Mouse (Mus musculus) MN1 (cell line): Measurements from ENCODE around the gene Nags.

Experiments
- DNase-seq: peaks from one replicate; pipeline ENCODE4 v3.0.0-alpha.2; 2016; ENCODE audit warnings: low spot score

The Nags gene

DNA sequence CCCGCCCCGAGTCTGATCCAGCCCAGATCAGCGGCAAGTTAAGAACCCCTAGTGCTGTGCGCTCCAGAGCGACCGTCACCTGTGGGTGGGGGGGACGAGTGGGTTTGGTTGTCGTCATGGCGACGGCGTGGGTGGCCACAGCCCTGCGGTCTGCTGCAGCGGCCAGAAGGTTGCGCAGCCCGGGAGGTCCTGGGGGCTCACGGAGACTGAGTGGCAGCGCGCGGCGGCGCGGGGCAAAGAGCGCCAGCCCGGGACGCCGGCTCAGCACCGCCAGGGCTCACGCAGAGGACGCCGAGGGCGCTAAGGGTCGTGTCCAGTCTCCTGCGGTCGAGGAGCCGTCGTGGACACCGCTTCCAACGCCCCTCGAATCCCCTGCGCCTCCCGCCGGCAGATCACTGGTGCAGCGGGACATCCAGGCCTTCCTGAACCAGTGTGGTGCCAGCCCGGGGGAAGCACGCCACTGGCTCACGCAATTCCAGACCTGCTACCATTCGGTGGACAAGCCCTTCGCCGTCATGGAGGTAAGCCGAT is at the start of gene Nags:
Gene Nags (plus strand): TSS at position 43 of the 531 bp plus-strand sequence.
- DNase-seq, result no peak

DNA sequence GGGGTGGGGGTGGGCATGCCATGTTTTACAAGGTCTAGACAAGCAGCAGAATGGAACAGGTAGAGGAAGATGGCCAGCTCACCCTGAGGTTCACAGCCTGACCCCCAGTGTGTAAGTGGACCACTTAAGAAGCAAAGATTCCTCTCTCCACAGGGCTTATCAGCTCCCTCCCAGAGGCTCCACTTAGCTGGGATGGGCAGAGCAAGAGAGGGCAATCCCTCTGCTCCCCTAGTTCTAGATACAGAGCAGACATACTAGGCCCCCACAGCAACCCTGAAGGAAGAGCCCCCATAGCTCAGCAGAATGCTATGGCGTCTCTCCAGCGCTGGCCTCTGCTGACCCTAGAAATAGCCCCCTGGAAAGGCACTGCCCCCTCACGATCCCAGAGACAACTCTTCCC is 49.6 kb upstream of the Nags start:
- no peak for DNase-seq

DNA sequence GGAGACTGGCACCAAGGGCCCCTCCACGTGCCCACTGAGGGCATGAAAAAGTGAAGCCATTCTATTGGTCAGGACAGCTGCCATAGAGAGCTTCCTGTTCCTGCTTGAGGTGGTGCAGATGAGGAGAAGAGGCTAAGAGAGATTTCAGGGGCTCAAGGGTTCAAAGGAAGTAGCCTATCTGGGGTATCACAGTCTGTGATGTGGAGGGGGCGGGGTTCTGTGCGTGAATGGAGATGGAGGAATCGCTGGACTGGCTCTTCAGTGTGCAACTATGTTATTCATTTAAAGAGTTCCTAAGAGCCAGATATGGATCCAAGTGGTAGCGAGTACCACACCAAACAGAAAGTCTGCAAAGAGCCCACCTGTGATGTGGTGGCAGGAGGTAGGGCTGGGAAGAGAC is 48.9 kb upstream of the Nags start:
- no peak for DNase-seq

DNA sequence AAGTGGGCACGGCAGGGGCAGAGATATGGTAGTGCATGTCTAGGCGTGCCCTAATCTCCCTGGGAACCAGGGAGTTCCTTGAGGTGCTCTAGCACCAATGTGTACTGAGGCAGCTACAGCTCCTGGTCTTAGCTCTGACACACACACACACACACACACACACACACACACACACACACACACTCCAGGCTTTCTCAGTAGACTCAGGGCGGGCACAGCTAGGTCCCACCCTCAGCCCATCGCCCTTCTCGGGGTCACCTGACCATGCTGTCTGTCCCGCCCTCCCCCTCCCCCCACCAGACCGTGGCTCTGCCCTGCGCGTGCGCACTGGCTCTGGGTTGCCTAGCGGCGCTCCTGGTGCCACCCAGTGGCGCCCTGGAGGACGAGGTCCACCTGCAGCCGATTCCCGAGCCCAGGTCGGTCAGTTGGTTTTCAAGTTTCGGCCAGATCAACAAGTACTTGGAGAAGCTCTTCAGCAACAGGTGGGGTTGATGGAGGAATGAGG is 48.4 kb upstream of the Nags start:
- peak; percentile 90 for DNase-seq

DNA sequence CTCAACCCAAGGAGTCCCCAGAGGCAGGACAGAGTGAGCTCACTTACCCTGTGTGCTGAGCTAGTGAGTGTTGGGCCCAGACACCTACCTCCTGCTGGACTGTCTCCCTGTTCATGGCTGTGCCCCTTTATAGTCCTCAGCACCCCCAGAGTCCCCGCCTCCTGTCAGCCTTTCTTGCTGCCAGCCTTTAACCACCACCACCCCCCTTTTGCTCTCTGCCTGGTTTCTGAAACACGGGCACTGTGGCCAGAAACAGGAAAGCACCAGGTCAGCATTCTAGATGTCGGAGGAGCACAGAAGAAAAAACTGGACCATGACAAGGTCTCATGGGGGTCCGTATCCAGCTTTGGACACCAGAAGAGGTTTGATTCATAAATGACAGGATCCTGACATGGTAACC is 44.1 kb upstream of the Nags start, which contains the start of gene Ppy:
Gene Ppy (minus strand): TSS at position 101 of the 400 bp plus-strand sequence.
- DNase-seq, result no peak

DNA sequence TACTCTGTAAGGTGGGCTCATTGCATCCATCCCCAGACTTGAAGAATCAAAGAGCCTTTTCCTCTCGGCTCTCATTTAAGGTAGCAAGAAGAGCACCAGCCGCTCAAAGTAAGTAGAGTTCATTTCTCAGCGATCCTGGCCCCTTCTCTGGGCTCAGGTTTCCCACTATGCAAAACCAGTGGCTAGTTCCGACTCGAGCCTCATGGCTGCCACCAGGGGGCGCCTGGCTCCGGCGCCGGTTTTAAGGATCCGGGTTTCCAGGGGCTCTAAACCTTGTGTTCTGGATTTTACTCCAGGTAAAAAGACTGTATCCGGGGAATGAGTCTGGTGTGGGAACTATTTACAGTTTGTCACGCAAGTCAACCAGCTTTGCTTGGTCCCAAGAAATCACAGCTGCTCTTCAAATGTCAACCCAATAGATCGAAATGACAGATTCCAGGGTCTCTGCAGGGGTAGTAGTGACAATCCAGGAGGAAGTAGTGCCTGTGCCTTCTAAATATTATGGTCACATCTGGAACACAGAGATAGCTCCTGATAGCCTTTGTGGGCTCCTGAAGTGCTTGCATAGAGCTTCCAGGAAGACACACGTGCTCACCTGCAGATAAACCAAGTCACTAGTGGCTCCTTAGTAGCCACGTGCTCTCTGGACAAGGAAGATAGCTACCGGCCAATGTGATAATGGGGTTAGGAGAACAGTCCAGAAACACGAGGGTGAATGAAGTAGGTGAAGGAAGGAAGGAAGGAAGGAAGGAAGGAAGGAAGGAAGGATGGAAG is 42.6 kb upstream of the Nags start:
- peak; percentile 76 for DNase-seq

DNA sequence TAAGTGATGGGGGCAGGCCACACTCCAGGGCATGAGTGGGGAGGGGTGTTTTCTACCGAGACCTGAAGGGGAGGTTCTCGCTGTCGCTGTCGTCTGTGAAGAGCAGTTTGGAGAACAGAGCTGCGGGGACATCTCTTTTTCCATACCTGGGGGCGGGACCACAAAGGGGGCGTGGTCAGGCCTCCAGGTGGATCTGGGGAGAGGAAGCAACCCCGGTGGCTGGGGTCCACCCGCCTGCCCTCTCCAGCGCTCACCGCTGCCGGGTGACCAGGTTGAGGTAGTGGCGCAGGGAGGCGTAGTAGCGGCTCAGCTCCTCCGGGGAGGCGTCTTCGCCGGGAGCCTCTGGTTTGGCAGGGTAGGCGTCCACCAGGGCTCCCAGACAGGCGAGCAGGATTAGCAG is 38.4 kb upstream of the Nags start:
- DNase-seq, result no peak

DNA sequence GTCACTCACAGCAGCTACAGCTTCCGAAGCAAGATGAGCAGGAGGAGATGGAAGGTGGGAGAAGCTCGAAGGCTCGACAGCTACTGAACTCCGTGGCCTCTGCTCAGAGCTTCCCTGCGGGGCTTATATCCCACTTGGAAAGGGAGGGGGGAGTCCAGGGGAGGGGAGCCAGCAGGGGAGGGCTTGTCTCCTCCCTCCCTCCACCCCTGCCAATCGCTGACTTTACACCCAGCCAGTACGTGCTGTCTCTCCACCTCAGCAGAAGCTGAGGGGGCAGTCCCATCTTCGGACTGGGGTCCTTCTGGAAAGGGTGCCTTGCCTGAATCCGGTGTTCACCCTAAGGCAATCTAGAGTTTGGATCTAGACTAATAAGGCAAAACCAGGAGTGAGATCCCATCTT is 37.6 kb upstream of the Nags start, which contains the start of gene Pyy:
Gene Pyy (minus strand): TSS at position 101 of the 400 bp plus-strand sequence.
- DNase-seq, result no peak

DNA sequence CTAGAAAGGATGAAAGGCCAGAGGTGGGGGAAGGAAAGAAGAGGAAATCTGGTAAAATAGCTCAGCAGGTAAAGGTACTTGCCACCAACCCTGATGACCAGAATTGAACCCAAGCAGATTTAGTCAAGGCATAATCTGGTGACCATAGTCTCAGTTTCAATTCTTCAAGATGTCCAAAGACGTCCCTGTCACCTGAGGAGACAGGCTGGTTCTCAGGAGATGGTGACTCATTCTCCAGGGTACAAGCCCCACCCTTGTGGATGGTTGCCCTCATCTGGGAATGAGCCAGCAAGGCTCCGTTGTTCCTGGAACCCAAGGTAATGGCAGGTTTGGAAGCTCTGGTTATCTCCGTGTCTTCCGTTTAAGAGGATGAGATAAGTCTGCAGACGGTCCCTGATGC is 33.7 kb upstream of the Nags start:
- DNase-seq, result no peak

DNA sequence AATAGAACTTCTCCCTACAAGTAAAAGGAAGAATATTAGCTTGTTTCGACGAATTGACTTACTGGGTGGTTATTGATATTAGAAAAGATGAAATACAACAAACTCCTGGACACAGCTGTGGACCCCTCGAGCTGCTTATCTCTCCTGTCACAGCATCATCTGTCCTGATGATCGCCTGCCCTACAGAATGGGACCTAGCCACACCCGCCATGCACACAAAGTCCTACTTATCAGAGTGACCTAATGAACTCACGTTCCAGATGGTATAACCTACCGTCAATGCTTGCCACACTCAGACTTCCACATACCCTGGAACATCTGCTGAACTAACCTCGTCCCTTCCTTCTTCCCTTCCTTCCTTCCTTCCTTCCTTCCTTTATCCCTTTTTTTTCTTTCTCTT is 29.1 kb upstream of the Nags start:
- no peak for DNase-seq

DNA sequence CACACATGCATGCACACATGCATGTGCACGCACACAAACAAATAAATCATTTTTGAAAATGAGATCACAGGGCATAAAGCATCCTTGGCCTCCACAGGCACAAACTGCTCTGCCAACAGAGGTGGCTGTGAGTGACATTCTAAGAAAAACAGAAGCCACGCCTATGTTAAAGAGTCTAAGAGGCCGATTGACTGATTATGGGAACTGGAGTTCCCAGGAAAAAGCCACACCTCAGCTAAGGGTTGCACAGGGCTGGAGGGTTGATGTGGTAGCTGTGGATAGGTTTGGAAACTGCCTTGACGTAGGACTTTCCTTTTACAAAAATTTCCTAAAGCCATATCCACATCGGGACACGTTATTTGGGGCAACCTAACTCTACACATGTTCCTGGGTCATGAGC is 27.9 kb upstream of the Nags start:
- no peak for DNase-seq

DNA sequence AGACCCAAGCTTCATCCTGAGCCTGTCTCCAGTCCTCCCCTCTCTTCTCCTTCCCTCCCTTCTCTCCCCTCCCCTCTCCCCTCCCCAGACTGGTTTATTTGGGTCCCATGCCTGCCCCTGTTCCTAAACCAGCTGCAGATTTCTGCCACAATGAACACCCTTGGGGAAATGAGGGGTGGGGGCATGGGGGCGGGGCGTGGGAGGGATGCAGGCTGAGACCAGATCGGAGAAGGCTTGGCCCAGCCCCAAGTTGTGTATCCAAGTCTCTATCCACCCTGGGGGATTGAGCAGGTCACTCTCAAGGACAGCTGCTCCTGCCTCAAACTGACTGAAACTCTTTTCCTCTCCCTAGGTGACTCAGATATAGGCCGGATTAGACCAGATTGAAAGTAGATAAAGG is 10.8 kb upstream of the Nags start:
- peak; percentile 35 for DNase-seq

DNA sequence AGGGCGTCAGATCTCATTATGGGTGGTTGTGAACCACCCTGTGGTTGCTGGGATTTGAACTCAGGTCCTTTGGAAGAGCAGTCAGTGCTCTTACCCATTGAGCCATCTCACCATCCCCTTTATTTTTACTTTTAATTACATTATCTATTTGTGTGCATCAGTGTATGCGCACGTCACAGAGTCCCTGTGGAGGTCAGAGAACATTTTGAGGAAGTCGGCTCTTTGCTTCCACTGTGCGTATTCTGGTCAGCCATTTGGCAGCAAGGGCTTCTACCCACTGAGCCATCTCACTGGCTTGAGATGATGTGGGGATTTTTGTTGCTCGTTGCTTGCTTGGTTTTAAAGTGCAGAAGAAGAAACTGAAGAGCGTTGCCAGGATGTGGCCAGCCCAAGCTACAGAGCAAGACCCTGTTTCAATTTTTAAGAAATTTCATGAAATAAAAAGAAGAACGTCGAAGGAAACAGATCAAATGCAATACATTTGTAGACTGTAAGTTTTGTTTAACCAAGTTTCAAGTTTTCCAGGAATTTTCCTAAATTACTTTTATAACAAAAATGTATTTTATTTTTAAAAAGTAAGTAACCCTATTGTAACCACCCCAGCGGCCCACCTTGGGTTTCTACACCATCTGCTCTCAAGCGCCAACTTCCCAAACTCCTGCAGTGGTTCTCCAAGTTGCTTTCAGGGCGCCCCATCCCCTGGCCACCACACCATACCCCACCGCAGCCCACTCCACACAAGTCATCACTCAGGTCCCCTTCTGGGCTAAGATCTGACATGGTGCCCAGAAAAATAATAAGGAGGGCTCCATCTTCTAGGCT is 7.5 kb upstream of the Nags start:
- peak; percentile 21 for DNase-seq

DNA sequence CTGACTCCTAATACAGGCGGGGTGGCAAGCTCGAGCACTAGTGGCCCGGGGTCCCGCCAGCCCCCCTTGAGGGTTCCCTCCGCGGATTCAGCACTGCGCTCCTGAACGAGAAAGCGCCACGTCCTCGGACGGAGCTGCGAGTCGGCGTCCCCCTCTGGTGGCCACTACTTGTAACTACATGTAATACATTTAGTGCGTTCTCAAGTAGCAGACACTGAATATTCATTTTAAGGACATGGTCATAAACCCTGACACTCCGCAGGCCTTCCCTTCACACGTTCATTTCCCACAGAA is 6.9 kb upstream of the Nags start:
- DNase-seq, result peak; percentile 78

DNA sequence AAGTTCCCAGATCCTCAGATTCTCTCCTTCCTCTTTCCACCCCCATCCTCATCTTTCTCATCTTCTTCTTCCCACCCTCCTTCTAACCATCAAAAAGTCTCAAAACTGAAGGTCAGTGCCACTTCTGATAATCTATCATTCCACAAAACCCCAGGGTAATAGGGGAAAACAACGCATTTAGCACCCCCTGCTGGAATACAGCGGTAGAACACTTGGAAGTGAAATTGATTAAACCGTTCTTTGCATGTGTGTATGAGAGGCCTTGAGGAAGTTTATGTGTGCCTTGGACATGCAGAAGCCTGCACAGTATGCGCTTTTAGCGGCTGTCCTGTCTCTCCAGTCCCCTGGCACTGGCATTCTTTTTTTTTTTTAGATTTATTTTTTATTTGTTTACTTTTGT is 4.8 kb upstream of the Nags start:
- peak; percentile 75 for DNase-seq

DNA sequence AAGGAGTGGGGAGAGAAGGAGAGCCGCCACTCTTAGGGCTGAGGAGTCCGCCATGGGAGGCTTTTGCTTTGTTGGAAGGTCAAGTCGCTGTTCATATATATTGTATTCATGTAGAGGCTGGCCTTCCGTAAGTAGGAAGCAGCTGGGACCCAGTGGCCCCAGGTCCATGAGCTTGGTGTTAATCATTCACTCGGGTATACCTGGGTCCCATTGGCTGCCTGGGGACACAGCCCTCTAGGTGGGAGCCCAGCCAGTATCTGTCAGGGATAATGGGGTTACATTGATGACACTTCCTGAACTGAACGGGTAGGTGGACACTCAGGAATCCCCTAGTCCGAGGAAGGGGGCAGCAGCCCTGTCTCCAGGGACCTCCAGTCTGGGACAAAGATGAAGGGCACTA is 3.0 kb upstream of the Nags start:
- no peak for DNase-seq

DNA sequence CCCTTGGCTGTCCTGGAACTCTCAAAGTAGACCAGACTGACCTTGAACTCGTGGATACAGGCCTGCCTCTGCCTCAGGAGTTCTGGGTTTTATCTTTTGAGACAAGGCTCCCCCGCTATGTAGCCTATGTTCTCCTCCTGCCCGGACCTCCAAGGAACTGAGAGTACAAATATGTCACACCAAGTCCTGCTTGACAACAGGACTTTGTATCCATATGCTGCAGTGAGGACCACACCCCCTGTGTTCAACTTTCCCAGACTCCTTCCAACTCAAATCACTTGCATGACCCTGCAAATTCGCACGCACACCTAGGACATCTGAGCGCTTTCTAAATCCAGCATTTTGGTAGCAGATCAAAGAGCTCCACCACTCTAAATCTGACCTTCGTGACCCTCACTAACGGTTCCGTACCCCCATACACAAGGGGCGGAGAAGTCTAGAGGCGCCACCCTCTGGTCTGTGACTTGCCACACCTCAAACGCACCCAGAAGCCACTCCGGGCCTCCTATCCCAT is 299 bp upstream of the Nags start:
- DNase-seq, result no peak

DNA sequence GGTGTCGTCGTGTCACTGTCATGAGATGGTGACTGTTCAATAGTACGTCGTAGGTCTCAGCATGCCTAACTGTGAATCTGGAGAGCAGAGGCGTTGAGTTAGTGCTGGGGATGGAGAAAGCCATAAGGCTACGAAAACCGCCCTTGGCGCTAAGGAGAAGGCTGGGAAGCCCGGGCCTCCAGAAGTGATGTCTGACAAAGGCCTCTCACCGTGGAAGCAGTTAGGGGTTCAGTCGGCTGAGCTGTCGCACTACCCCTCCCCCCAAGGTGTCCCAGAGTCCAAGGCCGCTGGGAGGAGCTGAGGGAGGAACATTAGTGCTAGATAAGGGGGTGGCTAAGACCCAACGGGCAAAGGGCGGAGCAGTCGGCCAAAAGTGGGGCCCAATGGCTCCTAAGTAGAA is 692 bp downstream of the Nags start:
- no peak for DNase-seq

DNA sequence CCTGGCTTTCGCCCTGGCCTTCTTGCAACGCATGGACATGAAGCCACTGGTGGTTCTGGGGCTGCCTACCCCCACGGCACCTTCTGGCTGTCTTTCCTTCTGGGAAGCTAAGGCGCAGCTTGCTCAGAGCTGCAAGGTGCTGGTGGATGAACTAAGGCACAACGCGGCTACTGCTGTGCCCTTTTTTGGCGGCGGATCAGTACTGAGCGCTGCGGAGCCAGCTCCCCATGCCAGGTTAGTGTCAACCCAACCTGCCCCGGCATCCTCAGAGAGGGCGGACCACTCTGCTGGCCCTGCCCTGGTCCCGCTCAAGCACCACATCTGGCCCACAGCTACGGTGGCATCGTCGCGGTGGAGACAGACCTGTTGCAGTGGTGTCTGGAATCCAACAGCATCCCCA is 1.2 kb downstream of the Nags start:
- DNase-seq, result no peak

DNA sequence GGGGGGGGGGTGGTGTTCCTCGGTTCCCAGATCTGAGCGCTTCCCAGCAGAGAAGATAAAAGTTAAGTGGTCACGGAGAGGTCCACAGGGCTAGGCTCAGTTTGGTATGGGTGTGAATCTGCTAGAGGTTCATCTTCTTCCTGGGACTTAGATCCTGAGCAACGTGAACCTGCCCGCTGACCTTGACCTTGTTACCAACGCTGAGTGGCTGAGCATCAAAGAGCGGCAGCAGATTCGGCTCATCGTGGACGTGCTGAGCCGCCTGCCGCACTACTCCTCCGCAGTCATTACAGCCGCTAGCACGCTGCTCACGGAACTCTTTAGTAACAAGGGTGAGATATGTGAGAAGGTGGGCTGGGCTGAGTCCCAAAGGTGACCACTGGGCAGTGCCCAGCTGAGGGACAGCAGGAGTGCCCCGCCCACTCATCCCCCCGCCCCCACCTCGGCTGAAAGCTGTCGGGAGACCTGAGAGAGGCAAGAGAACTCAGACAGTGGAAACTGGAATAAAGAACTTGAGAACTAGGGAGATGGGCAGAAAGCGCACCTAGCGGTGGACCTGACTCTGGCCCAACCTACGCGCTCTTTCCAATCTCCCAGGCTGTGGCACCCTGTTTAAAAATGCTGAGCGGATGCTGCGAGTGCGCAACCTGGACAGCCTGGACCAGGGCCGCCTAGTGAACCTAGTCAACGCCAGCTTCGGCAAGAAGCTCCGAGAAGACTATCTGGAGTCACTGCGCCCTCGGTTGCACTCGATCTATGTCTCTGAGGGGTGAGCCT is 2.1 kb downstream of the Nags start:
- DNase-seq, result no peak

DNA sequence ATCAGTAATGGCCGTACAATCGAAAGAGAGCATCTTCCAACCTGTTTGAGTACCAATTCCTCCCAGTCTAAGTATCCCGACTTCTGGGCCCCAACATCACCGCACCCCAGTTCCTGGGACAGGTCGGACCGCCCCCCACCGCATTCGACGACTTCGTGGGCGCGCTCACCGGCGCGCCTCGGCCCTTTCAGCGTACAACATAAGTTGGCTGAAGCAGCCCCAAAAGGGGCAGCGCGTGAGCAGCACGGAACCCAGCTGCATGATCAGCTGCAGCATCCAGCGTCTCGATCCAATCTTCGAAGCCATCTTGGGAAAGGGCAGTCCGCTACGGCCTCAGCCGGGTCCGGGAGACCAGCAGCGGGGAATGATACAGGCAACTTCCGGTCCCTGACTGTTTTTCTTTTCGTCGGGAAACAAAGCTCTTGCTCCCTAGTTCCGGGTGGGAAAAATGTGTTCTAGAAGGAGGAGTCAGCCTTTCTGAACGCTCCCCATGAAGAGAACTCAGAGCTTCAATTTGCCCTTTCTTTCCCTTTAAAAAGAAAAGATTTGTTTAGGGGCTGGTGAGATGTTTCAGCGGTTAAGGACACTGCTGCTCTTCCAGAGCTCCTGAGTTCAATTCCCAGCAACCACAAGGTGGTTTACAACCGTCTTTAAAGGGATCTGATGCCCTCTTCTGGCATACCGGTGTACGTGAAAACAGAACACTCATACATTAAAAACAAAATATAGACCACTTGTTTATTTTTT is 10.9 kb downstream of the Nags start, which contains the start of gene Tmem101:
Gene Tmem101 (minus strand): TSS at position 366 of the 747 bp plus-strand sequence.
- peak; percentile 94 for DNase-seq
